Mouse (Mus musculus): Measurements from ENCODE around the gene Kbtbd6.
"Not testable (repeated sequence)": the region's sequence is repeated elsewhere in the genome, so short reads cannot be mapped to it uniquely, and the experiment has no call there.

DNA sequence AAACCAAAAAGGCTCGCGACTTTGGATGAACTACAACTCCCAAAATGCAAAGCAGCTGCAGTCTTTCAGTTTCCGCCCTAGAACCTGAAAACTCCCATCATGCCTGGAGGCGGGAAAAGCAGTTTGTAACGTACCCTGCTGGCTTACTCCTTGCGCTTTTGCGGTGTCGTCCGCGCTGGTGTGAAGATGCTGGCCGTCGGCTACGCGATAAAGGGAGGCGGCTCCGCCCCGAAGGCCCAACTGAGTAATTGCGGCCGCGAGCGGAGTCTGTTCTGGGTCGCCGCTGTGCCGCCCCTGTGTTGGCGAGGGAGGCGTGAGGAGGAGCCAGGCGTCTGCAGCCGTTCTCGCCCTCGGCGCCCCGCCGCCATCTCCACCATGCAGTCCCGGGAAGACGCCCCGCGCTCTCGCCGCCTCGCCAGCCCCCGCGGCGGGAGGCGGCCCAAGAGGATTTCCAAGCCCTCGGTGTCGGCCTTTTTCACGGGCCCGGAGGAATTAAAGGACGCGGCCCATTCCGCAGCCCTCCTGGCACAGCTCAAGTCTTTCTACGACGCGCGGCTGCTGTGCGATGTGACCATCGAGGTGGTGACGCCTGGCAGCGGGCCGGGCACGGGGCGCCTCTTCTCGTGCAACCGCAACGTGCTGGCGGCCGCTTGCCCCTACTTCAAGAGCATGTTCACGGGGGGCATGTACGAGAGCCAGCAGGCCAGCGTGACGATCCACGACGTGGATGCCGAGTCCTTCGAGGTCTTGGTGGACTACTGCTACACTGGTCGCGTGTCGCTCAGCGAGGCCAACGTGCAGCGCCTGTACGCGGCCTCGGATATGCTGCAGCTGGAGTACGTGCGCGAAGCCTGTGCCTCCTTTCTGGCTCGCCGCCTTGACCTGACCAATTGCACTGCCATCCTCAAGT, at the start of gene Kbtbd6:
- TF ChIP-seq CTCF (conservative IDR thresholded peaks at IDR 0.05; ENCODE audit: low read length); NANOG (IDR thresholded peaks at IDR 0.05; ENCODE audit: borderline replicate concordance, low read length): not testable (repeated sequence)

Data from E14TG2a.4 (cell line).